Mouse (Mus musculus) adrenal gland (tissue): ENCODE measurements at regions not wholly inside any gene's neighbourhood (a gene's known extent, or its start where the extent isn't known, plus 50 kb on each side); places are given as distances from the start of the nearest gene placed in this dataset.

Experiments
- intact Hi-C: fragments of 180-260 bp; cut with DNase I; formaldehyde crosslinking; loops from one replicate; pipeline ENCODE4 v1.15.1; 2025

DNA sequence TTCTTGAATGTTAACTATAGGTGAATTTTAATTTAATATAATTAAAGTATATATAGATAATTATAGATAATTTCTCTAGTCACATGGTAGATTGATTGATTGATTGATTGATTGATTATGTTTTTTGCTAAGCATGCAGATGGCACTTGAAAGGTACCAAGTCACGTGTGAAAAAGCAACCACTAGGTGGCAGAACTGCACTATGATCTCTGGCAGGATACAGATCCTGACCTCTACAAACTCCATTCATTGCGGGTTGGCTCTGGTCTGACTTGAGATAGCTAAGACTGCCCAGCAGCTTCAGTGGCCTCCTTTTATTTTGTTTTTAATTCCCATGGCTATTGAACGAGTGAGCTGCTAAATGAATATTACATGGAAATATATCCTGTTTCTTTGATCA lies 229.7 kb upstream of the Grm3 start:
- intact Hi-C loops: loop anchor here (2.0 kb wide), 1 partner anchor 678 kb away; no protein-coding TSS in a partner anchor

DNA sequence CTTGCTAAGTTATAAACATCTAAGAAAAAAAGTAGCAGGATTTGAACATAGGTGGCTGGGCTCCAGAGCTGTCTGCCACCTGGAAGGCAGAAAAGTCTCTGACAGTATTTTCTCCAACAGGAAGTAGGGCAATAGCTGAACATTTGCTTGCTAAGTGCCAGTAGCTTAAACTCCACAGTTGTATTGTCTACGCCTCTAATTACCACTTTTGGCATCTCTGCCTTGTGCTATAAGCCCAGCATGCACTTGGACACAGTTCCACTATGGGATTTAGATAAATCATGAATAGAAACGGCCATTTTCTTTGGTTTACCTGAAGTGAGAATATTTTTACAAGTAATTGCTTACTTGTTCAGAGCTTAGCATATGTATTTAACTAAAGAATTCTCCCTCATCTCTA lies 213.8 kb upstream of the Grm3 start:
- intact Hi-C loops: no loop called here

DNA sequence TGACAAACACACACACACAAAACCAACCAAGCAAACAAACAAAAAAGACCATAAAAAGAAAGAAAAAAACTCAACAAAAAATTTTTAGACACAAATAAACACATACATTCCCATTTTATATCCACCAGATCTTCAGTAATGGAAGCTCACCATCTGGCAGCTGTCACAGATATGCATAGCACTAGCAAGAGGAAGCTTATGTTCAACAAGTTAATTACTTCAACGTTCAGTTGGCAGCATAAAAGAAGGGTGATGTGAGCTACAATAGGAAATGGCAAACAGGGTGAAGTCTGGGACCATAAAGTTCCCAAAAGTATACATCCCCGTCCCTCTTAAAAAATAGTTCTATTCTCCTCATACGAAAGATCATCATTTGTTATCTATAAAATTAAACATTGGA lies 188.0 kb upstream of the Grm3 start:
- intact Hi-C loops: no loop called here

DNA sequence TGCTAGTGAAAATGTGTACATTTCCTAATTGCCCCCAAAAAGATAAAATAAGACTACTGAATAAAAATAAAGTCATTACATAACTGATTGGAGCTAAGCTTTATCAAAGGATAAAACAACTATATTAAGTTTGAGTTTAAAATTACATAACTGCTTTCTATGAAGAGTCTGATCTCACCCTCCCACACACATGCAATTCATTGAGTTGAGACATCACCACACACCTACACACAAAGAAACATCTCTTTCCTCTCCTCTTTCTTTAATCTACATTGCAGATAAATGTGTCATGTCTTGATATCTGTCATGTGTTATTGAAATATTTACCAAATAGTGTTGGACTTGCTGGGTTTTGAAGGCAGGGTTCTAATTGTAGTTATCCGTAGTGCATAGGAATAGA lies 186.8 kb upstream of the Grm3 start:
- intact Hi-C loops: no loop called here

DNA sequence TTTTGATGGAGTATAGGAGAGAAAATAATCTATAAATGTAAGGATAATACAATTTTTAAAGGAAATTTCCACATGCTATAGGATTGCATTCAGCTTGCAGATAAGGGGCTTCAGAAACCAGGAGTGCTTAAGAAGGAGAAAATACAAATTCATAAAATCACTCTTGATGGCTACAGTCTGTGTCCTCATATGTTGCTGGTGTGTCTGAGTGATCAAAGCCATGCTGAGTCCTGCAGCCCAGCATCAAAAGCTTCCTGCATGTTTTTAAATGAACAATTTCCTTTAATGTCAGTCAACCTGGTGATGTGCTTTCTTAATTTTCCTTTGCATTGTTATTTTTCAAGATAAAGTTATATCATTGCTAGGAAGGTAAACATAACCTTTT lies 186.1 kb upstream of the Grm3 start:
- intact Hi-C loops: no loop called here

DNA sequence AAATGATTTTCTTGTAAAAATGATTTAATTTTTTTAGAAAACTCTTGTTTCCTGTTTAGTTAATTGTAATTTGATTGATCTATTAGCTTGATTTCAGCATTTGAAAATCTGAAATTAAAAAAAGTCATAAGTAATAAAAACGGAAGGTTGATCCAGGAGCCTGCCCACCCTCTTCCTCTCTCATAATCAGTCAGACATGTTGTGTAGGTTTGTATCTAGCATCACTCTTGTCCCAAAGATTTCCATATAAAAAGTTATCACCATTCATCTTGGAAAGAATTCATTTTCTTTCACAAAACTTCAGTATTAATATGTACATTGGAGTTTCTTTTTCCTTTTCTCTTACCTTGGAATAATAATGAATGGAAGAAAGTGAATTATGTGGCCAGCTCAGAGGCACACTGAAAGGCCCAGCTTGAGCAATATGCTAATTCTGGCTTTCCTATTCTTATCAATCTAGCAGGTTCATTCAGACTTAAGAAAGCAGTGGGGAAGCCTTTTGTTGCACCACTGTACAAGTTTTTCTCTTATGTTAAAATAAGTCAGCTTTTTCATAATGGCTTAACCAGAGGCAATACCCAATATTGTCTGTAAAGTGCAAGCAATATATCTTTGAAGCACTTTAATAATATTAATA lies 185.6 kb upstream of the Grm3 start:
- intact Hi-C loops: no loop called here

DNA sequence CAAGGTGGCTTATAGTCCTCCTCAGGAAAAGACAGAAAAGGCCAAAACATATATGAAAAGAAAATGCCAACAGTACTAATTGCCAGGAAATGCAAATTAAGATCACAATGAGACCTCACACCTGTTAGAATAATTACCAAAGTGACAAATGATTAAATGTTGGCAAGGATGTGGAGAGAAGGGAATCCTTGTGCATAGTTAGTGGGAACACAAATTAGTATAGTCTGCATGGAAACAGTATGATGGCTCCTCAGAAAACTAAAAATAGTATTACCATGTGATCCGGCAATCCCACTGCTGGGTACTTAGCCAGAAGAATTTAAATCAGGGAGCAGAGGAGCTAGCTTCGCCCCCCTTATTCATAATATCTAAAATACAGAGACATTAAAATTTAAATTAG lies 170.3 kb upstream of the Grm3 start:
- intact Hi-C loops: no loop called here

DNA sequence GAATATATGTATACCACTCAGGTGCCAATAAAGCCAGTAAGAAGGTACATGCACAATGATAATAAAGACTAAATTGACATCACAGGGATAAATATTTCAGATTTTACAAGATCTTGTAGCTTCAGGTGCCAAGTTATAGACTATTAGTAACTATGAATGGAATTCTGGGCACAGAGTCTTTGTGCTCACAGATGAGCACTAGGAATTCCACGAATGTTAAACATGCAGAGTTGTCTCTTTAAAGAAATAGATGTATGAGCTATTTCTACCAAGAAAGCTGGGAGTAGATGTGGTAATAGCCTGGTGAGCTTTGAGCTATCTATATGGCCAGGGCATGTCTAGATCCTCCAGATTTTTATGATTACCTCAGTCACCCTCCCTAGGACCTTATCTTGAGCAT lies 153.1 kb upstream of the Grm3 start:
- intact Hi-C loops: loop anchor here (5.0 kb wide), 1 partner anchor 226 kb away; no protein-coding TSS in a partner anchor

DNA sequence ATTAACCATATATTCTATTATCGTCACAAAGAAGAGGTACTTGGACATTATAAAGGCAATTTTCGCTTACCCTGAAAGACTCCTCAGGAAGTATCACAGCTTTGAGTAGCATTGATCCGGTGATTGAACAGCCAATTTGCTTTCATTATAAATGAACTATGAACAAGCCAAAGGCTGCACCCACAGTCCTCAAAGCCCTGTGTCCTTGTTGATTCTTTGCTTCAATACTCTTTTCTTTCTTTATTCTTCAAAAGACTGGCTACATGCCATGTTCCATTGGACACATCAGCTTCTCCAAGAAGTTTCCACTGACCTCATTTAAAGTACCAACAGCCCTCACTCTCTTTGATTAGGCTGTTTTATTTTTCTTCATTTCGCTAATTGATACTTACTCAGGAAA lies 144.1 kb upstream of the Grm3 start:
- intact Hi-C loops: no loop called here

DNA sequence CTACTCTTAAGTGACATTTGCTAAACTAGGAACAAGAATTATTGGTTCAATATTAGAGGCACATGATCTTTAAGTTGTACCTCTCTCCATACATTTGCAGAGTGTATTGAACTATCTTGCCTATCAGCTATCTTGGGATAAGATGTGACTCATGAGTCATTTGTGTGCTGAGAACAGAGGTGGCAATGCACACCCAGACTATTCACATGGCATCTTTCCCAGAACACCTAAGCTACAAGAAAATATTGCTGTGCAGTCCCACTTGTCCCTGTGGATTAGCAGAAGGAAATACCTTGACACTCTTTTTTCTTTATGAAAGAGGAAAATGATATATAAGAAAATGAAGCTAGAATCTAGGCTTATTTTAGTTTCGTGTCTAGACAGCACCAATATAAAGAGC lies 104.8 kb upstream of the Grm3 start:
- intact Hi-C loops: no loop called here

DNA sequence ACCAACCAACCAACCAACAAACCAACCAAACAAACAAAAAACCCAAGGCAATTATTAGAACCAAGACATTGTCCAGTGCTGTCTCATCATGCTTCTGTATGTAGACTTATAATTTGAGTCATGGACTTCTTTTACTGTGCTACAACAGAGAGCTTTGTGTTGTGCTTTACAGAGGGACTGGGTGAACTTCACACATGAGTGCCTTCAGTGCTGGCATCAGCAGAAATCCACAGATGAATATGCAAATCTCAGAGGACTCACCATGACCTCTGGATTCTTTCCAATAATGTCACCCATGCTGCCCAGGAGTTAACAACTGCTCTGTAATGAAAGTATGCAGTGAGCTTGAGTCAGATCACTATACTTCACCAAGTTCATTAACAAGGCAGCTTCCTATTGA lies 76.7 kb upstream of the Grm3 start:
- intact Hi-C loops: no loop called here

DNA sequence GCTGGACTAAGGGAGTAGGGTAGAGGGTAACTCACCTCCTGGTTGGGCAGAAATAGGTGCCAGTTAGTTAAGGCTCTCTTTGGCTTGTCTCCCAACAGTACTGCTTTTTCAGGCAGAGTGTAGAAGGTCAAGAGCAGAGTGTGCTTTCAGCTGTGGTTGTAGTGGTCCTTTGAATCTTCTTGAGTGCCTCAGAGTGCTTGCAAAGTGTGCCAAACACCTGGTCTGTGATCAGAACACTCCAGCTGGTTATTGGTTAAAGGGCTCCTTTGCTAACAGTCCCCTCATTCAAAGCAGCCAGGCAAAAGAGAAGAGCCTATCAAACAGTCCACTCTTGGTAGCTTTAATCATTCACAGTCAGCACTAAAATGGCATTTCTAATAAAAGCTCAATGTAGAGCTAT lies 56.1 kb upstream of the Grm3 start:
- intact Hi-C loops: no loop called here
